Mouse (Mus musculus): ENCODE measurements around the gene Gramd1b. TPM values are rescaled to one million over a fixed set of nuclear protein-coding genes. Genes with fewer than 3 reads are reported as not detected.
A peak's percentile ranks its signal among the peaks of the same experiment; 100 is the strongest.

Gene Gramd1b
- polyA plus RNA-seq, 1 experiment from 2014 or later: 2.7 TPM

DNA sequence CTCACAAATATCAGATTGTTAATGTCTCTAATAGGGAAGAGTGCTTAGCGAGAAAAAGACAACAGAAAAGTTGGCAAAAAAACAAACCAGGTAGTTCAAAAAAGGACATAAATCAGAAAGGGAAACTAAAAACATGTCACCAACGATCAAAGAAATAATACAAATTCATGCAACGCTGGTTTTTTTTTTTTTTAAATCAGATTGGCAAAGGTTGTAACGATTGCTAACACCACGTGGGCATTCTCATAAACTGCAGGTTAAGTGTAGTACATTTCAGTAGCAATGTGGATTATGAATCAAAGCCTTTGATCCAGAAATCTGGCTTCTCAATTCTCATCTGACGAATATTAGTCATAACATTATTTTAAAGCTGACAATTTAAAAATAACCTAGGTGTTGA is 169.2 kb downstream of the Gramd1b start:
- Histone ChIP-seq H3K36me3 (ENCODE audit: insufficient read depth) (no peaks in the 10 kb centered on the region), H3K4me1 (ENCODE audit: insufficient read depth) (no peaks in the 10 kb centered on the region), H3K4me2 (no peak overlapping the region), H3K9ac (no peak overlapping the region), H3K4me3 (ENCODE audit: low read depth, low read length) (no peak overlapping the region), H3K9me3 (ENCODE audit: low read depth, low read length) (no peaks in the 10 kb centered on the region), H3K27ac (ENCODE audit: low read depth) (no peak overlapping the region), H3K27me3 (ENCODE audit: insufficient read depth, low read length) (no peaks in the 10 kb centered on the region)
- no peak for DNase-seq
- no peak for TF ChIP-seq CTCF (IDR thresholded peaks at IDR 0.05; ENCODE audit: low read depth)
- WGBS: 73% methylated on average over 6 of the region's 6 CpGs
- ATAC-seq (ENCODE audit: insufficient read depth): no peak

DNA sequence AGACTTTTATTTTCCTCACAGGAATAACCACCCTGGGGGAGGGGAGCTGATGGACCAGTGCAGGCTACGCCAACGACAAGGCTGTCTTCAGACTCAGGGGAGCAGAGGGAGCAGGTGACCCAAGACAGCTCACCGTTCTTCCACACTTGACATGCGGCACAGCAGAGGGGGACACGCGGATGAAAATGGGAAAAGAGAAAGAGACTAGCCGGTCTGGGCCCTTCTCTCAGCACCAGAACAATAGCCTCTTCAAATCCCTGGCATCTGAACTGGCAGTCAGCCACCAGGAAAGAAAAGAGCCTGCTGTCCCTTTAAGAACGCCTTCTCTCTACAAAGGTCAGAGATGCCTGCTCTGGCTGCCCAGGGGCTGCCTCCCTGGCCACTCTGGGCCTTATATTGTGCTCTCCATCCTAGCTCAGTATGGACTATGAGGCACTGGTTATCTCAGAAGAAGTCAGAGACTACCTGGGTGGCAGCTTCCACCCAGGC is 172.7 kb downstream of the Gramd1b start:
- no peak overlapping the region for H3K4me2 ChIP-seq
- H3K9me3 ChIP-seq (ENCODE audit: low read depth, low read length): no peaks in the 10 kb centered on the region
- no peak overlapping the region for H3K4me3 ChIP-seq (ENCODE audit: low read depth, low read length)
- no peak overlapping the region for H3K9ac ChIP-seq
- no peaks in the 10 kb centered on the region for H3K4me1 ChIP-seq (ENCODE audit: insufficient read depth)
- DNase-seq (peak; percentile 26), ATAC-seq (ENCODE audit: insufficient read depth) (no peak)
- no peak for TF ChIP-seq CTCF (IDR thresholded peaks at IDR 0.05; ENCODE audit: low read depth)
- no peak overlapping the region for H3K27ac ChIP-seq (ENCODE audit: low read depth)
- WGBS: 56% methylated on average over 8 of the region's 8 CpGs
- H3K36me3 ChIP-seq (ENCODE audit: insufficient read depth): no peaks in the 10 kb centered on the region
- no peaks in the 10 kb centered on the region for H3K27me3 ChIP-seq (ENCODE audit: insufficient read depth, low read length)

DNA sequence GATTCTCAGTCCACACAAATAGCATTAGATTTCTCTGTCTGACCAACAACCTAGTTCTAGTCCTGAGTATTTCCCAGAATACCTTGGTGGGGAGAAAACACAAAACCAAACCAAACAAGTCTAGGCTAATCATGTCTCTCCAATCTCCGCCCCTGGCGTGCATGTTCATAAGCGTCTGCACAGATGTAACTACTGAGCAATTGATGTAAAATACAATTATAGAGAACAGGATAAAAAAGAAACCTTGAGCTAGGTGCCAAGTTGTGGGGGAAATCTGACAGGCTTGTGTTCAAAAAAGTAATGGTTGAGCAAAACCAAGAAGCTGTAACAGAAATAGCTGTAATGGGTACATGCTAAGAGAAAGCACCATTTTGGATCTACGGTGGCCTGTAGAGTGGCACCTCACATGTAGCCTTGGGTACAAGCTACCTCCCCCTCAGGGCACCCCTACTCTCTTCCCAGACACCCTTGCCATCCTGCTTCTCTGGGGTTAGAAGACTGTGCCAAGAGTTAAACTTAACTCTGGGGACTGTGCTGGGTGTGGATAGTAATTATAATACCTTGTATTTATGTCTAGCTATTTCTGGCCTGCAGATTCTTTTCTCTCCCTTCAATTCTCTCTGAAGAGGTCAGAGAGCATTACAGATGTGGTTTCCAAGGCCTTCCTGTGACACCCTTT is 174.3 kb downstream of the Gramd1b start:
- DNase-seq (no peak), ATAC-seq (ENCODE audit: insufficient read depth) (no peak)
- H3K36me3 ChIP-seq (ENCODE audit: insufficient read depth): no peaks in the 10 kb centered on the region
- no peak overlapping the region for H3K4me2 ChIP-seq
- WGBS: 95% methylated on average over 4 of the region's 4 CpGs
- no peaks in the 10 kb centered on the region for H3K9me3 ChIP-seq (ENCODE audit: low read depth, low read length)
- no peak overlapping the region for H3K9ac ChIP-seq
- no peak overlapping the region for H3K27ac ChIP-seq (ENCODE audit: low read depth)
- H3K4me3 ChIP-seq (ENCODE audit: low read depth, low read length): no peak overlapping the region
- H3K27me3 ChIP-seq (ENCODE audit: insufficient read depth, low read length): no peaks in the 10 kb centered on the region
- no peaks in the 10 kb centered on the region for H3K4me1 ChIP-seq (ENCODE audit: insufficient read depth)
- no peak for TF ChIP-seq CTCF (IDR thresholded peaks at IDR 0.05; ENCODE audit: low read depth)

DNA sequence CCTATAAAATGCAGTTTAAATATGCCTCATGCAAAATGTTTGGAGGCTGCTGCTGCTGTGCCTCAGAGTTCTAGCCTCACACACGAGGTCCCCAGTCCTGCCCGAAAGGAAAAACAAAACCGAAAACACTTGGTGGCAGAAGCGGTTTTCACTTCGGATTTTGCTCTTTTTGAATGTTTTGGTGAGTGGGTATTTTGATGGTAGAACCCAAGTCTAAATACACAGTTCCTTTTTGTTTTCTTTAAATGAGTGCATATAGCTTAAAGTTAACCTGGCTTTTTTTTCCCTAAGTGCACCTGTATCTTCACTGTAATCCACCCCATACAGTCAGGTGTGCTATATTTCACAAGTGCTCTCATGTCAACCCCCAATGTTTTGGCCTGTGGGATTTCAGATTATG is 174.8 kb downstream of the Gramd1b start:
- Histone ChIP-seq H3K4me1 (ENCODE audit: insufficient read depth) (no peaks in the 10 kb centered on the region), H3K27ac (ENCODE audit: low read depth) (no peak overlapping the region), H3K4me2 (no peak overlapping the region), H3K27me3 (ENCODE audit: insufficient read depth, low read length) (no peaks in the 10 kb centered on the region), H3K36me3 (ENCODE audit: insufficient read depth) (no peaks in the 10 kb centered on the region), H3K9ac (no peak overlapping the region), H3K4me3 (ENCODE audit: low read depth, low read length) (no peak overlapping the region), H3K9me3 (ENCODE audit: low read depth, low read length) (no peaks in the 10 kb centered on the region)
- ATAC-seq (ENCODE audit: insufficient read depth): no peak
- no peak for TF ChIP-seq CTCF (IDR thresholded peaks at IDR 0.05; ENCODE audit: low read depth)
- 82% methylated on average over 5 of the region's 5 CpGs for WGBS
- no peak for DNase-seq

DNA sequence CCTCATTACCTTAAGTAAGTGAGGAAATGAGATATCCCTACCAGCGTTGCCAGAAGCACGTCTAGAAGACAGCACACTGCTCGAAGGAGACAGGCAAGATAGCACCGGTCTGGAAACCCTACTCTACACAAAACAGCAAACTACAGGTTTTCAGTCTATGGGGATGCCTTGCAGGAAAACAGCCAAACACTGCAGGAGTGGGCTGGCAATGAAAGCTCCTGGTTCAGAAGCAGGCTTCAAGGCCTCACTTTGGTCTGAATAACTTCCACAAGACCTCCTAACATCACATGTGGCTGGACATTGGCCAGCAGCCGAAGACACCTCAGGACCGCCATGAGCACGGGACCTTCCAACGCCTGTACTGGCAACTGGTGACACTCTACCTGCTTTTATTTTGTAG is 175.8 kb downstream of the Gramd1b start:
- 88% methylated on average over 8 of the region's 8 CpGs for WGBS
- Histone ChIP-seq H3K4me3 (ENCODE audit: low read depth, low read length) (no peak overlapping the region), H3K27me3 (ENCODE audit: insufficient read depth, low read length) (no peaks in the 10 kb centered on the region), H3K4me2 (no peak overlapping the region), H3K36me3 (ENCODE audit: insufficient read depth) (no peaks in the 10 kb centered on the region), H3K4me1 (ENCODE audit: insufficient read depth) (no peaks in the 10 kb centered on the region), H3K27ac (ENCODE audit: low read depth) (no peak overlapping the region), H3K9ac (no peak overlapping the region), H3K9me3 (ENCODE audit: low read depth, low read length) (no peaks in the 10 kb centered on the region)
- ATAC-seq (ENCODE audit: insufficient read depth): no peak
- no peak for DNase-seq
- TF ChIP-seq CTCF (IDR thresholded peaks at IDR 0.05; ENCODE audit: low read depth): no peak

DNA sequence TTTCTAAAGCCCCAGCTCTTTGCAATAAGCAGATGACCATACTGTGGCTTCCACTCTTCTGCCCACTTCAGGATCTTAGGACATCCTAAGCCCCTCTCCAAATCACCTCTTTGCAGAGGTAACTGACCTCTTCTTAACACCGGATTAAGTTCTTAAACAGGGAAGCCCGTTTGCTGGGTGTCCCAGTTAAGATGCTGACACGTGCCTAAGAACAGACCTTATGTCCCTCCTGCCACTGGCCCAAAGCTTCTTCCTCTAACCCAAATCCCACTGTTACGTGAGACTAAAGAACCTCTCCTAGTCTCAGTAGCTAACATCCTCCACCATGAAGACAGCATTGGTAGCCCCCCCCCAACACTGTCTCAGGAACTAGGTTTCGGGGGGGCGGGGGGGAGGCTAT is 177.6 kb downstream of the Gramd1b start:
- Histone ChIP-seq H3K36me3 (ENCODE audit: insufficient read depth) (no peaks in the 10 kb centered on the region), H3K9ac (no peak overlapping the region), H3K4me3 (ENCODE audit: low read depth, low read length) (no peak overlapping the region), H3K27ac (ENCODE audit: low read depth) (no peak overlapping the region), H3K4me1 (ENCODE audit: insufficient read depth) (no peaks in the 10 kb centered on the region), H3K4me2 (no peak overlapping the region), H3K27me3 (ENCODE audit: insufficient read depth, low read length) (no peaks in the 10 kb centered on the region), H3K9me3 (ENCODE audit: low read depth, low read length) (no peaks in the 10 kb centered on the region)
- no peak for TF ChIP-seq CTCF (IDR thresholded peaks at IDR 0.05; ENCODE audit: low read depth)
- DNase-seq: no peak
- 82% methylated on average over 6 of the region's 6 CpGs for WGBS
- ATAC-seq (ENCODE audit: insufficient read depth): no peak

DNA sequence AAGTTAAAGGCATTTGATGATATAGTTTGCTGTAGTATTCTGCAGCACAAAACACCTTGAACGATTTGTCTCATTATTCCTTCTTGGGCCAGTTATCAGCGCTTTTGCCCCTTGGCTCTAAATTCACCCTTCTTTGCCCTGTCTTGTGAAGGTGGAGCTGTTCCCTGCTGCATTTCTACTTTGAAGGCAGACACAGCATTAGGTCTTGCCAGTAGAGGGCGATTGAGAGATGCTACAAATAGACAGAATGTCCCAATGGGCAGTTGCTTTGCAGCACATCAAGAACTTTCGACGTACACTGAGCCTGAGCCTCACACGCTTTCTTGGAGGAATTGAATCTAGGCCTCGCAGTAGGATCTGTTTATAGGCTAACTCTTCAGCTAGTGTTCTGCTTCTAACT is 180.5 kb downstream of the Gramd1b start:
- H3K4me1 ChIP-seq (ENCODE audit: insufficient read depth): no peaks in the 10 kb centered on the region
- peak; percentile 76 for DNase-seq
- H3K9me3 ChIP-seq (ENCODE audit: low read depth, low read length): no peaks in the 10 kb centered on the region
- no peaks in the 10 kb centered on the region for H3K36me3 ChIP-seq (ENCODE audit: insufficient read depth)
- H3K4me3 ChIP-seq (ENCODE audit: low read depth, low read length): no peak overlapping the region
- H3K27ac ChIP-seq (ENCODE audit: low read depth): no peak overlapping the region
- H3K9ac ChIP-seq: no peak overlapping the region
- no peaks in the 10 kb centered on the region for H3K27me3 ChIP-seq (ENCODE audit: insufficient read depth, low read length)
- no peak for ATAC-seq (ENCODE audit: insufficient read depth)
- TF ChIP-seq CTCF (IDR thresholded peaks at IDR 0.05; ENCODE audit: low read depth): peak; percentile 76
- H3K4me2 ChIP-seq: no peak overlapping the region
- 23% methylated on average over 7 of the region's 7 CpGs for WGBS
